Mouse (Mus musculus) midbrain, embryonic 14.5 days (tissue): ENCODE results near the gene Ctsc. TPM values are rescaled to one million over a fixed set of nuclear protein-coding genes. Genes with fewer than 3 reads are reported as not detected.
"Not testable (repeated sequence)": the region's sequence is repeated elsewhere in the genome, so short reads cannot be mapped to it uniquely, and the experiment has no call there.

Experiments used
- ATAC-seq: fragments of 200-750 bp; cut with Nextera tagmentation; 2 replicates; pipeline ENCODE4 v1.8.0; 2017; ENCODE audit warnings: moderate number of reproducible peaks, moderate library complexity; ENCODE audit not compliant: low FRiP score, low TSS enrichment
- DNase-seq: peaks from one replicate; pipeline ENCODE4 v3.0.0-alpha.2; 2015
- H3K27ac ChIP-seq: fragments of 300-500 bp; sonication (generic); replicated peaks from 2 replicates; pipeline ENCODE4 v1.5.1; 2014; ENCODE audit warnings: mild to moderate bottlenecking, low read depth, low read length, moderate library complexity
- H3K27me3 ChIP-seq: fragments of 300-500 bp; sonication (generic); 2 replicates; pipeline ENCODE4 v1.6.1; 2014; ENCODE audit warnings: low read length, control low read depth, mixed read lengths; ENCODE audit not compliant: control insufficient read depth, insufficient read depth
- H3K36me3 ChIP-seq: fragments of 300-500 bp; sonication (generic); 2 replicates; pipeline ENCODE4 v1.6.1; 2014; ENCODE audit warnings: low read length, control low read depth; ENCODE audit not compliant: control insufficient read depth, insufficient read depth
- H3K4me1 ChIP-seq: fragments of 300-500 bp; sonication (generic); 2 replicates; pipeline ENCODE4 v1.6.1; 2014; ENCODE audit warnings: mild to moderate bottlenecking, antibody characterized with exemption, low read length, control low read depth; ENCODE audit not compliant: control insufficient read depth, insufficient read depth
- H3K4me2 ChIP-seq: fragments of 300-500 bp; sonication (generic); 2 replicates; pipeline ENCODE4 v1.6.1; 2014; ENCODE audit warnings: mild to moderate bottlenecking, low read length, moderate library complexity
- H3K4me3 ChIP-seq: fragments of 300-500 bp; sonication (generic); replicated peaks from 2 replicates; pipeline ENCODE4 v1.5.1; 2014; ENCODE audit warnings: low read depth, low read length
- H3K9ac ChIP-seq: fragments of 300-500 bp; sonication (generic); replicated peaks from 2 replicates; pipeline ENCODE4 v1.6.1; 2014; ENCODE audit warnings: mild to moderate bottlenecking, low read length, moderate library complexity
- H3K9me3 ChIP-seq: fragments of 300-500 bp; sonication (generic); 2 replicates; pipeline ENCODE4 v1.6.1; 2016; ENCODE audit warnings: low read length, control low read depth, mixed read lengths; ENCODE audit not compliant: control insufficient read depth
- WGBS: fragments of 180-500 bp; shearing (Covaris S2); extraction: QIAGEN DNeasy Blood & Tissue Kit; methylation state at CpG from one replicate; pipeline ENCODE4 v1.1.7; 2014; 5-methylcytosine and 5-hydroxymethylcytosine counted together
- polyA plus RNA-seq: library from polyadenylated mRNA; unstranded; fragments of >200 nt; fragmentation: Nextera tagmentation; extraction: Ambion mirVana; gene quantifications from 2 replicates; pipeline ENCODE4 v1.2.1, GENCODE M21; 2014

Ctsc gene
- 5.5 and 18.8 TPM in 2 replicates for polyA plus RNA-seq

DNA sequence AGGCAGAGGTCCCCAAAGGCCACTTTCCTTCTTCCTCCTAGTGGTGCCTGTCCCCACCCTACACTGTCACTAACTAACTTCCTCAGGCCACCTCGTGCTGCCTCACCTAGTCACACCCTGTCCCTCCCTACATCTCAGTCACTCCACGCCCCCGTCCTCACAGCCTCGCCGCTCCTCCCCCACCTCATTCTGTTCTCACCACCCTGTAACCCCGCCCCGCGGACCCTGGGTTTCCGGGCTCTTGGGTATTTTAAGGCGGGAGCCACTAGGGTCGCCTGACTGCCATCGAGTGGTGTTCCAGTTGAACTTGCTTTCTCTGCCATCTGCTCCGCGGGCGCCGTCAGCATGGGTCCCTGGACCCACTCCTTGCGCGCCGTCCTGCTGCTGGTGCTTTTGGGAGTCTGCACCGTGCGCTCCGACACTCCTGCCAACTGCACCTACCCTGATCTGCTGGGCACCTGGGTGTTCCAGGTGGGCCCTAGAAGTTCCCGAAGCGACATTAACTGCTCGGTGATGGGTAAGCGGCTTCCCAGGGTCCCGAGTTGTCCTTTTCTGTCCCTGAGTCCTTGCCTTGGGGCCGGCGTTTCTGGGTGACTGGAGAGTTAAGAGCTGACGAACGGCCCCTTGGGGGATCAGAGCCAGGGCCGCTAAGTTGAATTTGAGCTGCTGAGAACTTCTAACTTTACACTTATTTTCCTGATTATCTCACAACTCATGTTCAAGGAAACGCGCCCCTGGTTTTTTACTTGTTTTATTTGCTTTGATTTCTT lies at the start of gene Ctsc:
Ctsc (plus strand) TSS at position 228 of the 770 bp plus-strand sequence.
- ATAC-seq (peak; percentile 82), DNase-seq (peak; percentile 71)
- Histone ChIP-seq H3K9me3 (no peaks in the 10 kb centered on the region), H3K9ac (peak within 1 kb of the TSS; percentile 50), H3K27me3 (no peaks in the 10 kb centered on the region), H3K4me3 (peak within 1 kb of the TSS; percentile 41), H3K27ac (no peak within 1 kb of the TSS), H3K4me1 (peaks cover 8% of the 10 kb centered on the region; the same call in 1 of the 2 replicates), H3K4me2 (peak within 1 kb of the TSS; percentile 82), H3K36me3 (no peaks in the 10 kb centered on the region)
- WGBS = 3% methylated on average over 34 of the region's 34 CpGs

DNA sequence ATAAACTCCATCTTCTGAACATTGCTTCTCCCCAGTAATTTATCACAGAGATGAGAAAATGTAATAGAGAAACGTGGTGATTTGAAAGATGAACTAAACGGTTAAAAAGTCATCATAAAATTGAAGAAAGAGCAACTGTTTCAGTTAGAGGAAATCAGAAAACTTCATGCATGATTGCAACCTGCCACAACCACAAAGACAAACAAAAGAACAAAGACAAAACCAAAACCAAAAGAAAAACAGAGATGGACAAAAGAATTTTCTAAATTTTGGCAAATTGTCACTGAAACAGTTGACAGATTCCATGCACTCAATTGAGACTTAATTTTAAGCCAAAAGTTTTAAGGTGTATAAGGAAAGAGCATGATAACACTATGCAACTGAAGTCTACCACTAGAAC lies 48.8 kb upstream of the Ctsc start:
- Histone ChIP-seq H3K27ac (no peak overlapping the region), H3K9ac (no peak overlapping the region), H3K4me2 (no peak overlapping the region), H3K9me3 (no peaks in the 10 kb centered on the region), H3K4me1 (no peaks in the 10 kb centered on the region), H3K36me3 (no peaks in the 10 kb centered on the region), H3K27me3 (no peaks in the 10 kb centered on the region), H3K4me3 (no peak overlapping the region)
- DNase-seq = no peak
- ATAC-seq = no peak
- 74% methylated on average over 2 of the region's 2 CpGs for WGBS

- no peaks in the 10 kb centered on the region for H3K36me3 ChIP-seq
- no peak overlapping the region for H3K4me2 ChIP-seq
- H3K4me3 ChIP-seq = no peak overlapping the region
- H3K27ac ChIP-seq = no peak overlapping the region
- H3K9me3 ChIP-seq = no peaks in the 10 kb centered on the region
- DNase-seq (no peak), ATAC-seq (no peak)
- no peaks in the 10 kb centered on the region for H3K27me3 ChIP-seq
- WGBS = 90% methylated on average over 4 of the region's 4 CpGs
- no peaks in the 10 kb centered on the region for H3K4me1 ChIP-seq
- no peak overlapping the region for H3K9ac ChIP-seq
Observed at GRCm38 (mm10) chr7:88230121-88230520, 47.8 kb upstream of the Ctsc start.

DNA sequence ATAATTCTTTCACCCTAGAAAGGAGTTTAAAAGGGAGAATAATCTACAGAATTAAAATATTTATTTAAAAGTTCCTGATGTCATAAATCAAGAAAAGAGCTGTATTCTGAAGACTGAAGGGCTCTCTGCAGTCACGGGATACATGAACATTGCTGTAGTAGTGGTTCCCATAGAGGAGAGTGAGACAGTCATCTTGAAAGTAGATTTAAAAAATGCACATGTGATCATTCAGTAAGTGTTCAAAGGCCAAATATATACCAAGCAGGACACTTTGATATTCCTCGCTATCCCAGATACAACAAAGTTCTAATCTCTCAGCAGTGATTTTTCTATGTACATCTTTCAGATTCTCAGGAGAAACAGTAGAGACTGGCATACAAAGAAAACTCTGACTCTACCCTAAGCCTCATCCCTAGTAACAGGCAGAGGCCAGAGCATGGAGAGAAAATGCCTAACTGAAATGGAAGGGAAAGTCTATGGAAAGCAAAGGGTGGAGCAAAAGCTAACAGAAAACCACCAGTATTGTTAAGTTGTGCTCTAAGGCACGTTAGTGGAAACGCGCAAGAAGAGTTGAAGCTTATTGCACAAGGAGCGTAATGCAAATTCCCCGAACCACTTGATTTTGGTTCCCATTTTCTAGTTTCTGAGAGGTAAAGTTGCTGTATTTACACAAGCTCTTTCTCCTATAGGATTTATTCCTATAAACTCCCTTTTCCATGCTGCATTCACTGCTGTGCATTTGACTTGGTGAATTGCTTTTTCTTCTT lies 46.9 kb upstream of the Ctsc start:
- 95% methylated on average over 7 of the region's 7 CpGs for WGBS
- no peak for ATAC-seq

DNA sequence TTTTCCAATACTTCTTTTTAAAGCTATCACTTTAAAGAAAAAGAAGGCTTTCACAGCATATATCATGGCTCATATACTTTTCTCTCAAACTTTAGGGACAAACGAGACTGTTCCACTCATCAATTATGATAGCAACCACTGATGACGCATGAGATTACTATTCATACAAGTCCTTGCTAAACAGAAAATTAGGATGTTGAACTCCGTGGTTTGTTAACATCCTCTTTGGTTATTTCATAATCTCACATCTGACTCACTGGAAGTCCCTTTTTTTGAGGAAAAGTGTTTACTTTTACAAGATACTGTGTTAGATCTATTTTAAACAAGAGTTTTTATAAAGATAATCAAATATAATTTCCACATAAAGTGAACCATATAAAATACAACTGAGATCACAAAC lies 34.8 kb upstream of the Ctsc start:
- Histone ChIP-seq H3K9ac (no peak overlapping the region), H3K4me3 (no peak overlapping the region), H3K36me3 (no peaks in the 10 kb centered on the region), H3K4me2 (no peak overlapping the region), H3K9me3 (no peaks in the 10 kb centered on the region), H3K27me3 (no peaks in the 10 kb centered on the region), H3K4me1 (no peaks in the 10 kb centered on the region), H3K27ac (no peak overlapping the region)
- DNase-seq (no peak), ATAC-seq (no peak)
- 93% methylated on average over 3 of the region's 3 CpGs for WGBS

More for the DNA sequence above, 46.9 kb upstream of the Ctsc start:
- Histone ChIP-seq H3K4me2 (no peak overlapping the region), H3K27ac (no peak overlapping the region), H3K36me3 (no peaks in the 10 kb centered on the region), H3K4me1 (no peaks in the 10 kb centered on the region), H3K4me3 (no peak overlapping the region), H3K9me3 (no peaks in the 10 kb centered on the region), H3K27me3 (no peaks in the 10 kb centered on the region), H3K9ac (no peak overlapping the region)
- DNase-seq = no peak

DNA sequence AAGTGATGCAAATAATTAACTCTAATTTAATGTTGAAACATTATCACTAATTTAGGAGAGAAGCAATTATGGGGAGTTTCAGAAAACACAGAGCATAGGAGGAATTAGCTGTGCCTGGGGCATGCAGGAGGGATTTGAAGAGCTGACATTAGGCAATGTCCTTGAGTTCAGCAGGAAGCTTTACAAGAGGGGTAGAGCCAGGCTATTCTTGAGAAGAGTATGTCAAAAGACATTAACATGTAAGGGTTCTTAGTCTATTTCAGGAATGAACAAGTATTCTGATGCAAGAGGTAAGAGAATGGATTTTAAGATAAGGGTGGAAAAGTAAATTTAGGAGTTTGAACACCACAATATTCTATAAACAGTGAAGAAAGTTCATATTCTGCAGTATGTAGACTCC lies 33.4 kb upstream of the Ctsc start:
- H3K27ac ChIP-seq = no peak overlapping the region
- no peak overlapping the region for H3K9ac ChIP-seq
- no peaks in the 10 kb centered on the region for H3K36me3 ChIP-seq
- no peaks in the 10 kb centered on the region for H3K27me3 ChIP-seq
- ATAC-seq (no peak), DNase-seq (no peak)
- no peak overlapping the region for H3K4me3 ChIP-seq
- H3K9me3 ChIP-seq = no peaks in the 10 kb centered on the region
- H3K4me1 ChIP-seq = no peaks in the 10 kb centered on the region
- no peak overlapping the region for H3K4me2 ChIP-seq

DNA sequence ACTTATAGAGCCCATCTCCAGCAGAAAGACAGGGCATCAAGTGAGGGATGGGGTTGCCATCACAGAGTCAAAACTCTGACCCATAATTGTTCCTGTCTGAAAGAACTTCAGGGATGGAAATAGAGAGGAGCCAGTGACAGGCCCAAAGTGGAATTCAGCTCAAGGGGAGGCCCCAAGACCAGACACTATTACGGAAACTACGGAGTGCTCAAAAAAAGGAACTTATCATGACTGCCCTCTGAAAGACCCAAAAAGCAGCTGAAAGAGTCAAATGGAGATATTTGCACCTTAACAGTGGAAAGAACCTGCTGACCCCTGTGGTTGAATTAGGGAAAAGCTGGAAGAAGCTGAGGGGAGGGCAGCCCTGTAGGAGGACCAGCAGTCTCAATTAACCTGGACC lies 27.5 kb upstream of the Ctsc start:
- not testable (repeated sequence) for H3K4me1 ChIP-seq, H3K9ac ChIP-seq, ATAC-seq, H3K27ac ChIP-seq, H3K4me2 ChIP-seq, H3K36me3 ChIP-seq, H3K9me3 ChIP-seq, DNase-seq, H3K27me3 ChIP-seq, H3K4me3 ChIP-seq
- WGBS = 95% methylated on average over 2 of the region's 2 CpGs

- WGBS = 57% methylated on average over 1 of the region's 1 CpGs
- Histone ChIP-seq H3K4me2 (no peak overlapping the region), H3K27ac (no peak overlapping the region), H3K9ac (no peak overlapping the region), H3K27me3 (no peaks in the 10 kb centered on the region), H3K4me3 (no peak overlapping the region), H3K4me1 (no peaks in the 10 kb centered on the region), H3K36me3 (no peaks in the 10 kb centered on the region), H3K9me3 (no peaks in the 10 kb centered on the region)
- ATAC-seq = no peak
- no peak for DNase-seq
Observed at GRCm38 (mm10) chr7:88251535-88251934, 26.4 kb upstream of the Ctsc start.

DNA sequence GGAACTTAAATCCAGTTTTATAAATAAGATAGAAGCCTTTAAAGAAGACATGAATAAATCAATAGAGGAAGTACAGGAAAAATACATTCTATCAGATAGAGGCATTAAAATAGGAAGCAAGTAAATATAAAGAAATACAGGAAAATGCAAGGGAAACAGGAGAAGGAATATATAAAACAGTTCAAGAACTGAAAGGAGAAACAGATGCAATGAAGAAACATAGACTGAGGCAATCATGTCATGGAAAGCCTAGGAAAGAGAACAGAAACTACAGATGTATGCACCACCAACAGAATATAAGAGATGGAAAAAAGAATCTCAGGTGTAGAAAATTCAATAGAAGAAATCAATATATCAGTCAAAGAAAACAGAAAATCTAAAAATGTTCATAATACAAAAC lies 25.8 kb upstream of the Ctsc start:
- Histone ChIP-seq H3K27ac (no peak overlapping the region), H3K9ac (no peak overlapping the region), H3K36me3 (no peaks in the 10 kb centered on the region), H3K4me3 (no peak overlapping the region), H3K9me3 (no peaks in the 10 kb centered on the region), H3K4me2 (no peak overlapping the region), H3K27me3 (no peaks in the 10 kb centered on the region), H3K4me1 (no peaks in the 10 kb centered on the region)
- ATAC-seq = no peak
- DNase-seq = no peak
